Mouse (Mus musculus) liver, embryonic 14.5 days (tissue): ENCODE measurements around the gene Ssx2ip. TPM values are rescaled to one million over a fixed set of nuclear protein-coding genes. Genes with fewer than 3 reads are reported as not detected.

Experiments used
- ATAC-seq: fragments of 200-750 bp; cut with Nextera tagmentation; 2 replicates; pipeline ENCODE4 v1.8.0; 2017; ENCODE audit warnings: moderate number of reproducible peaks, mild to moderate bottlenecking, moderate library complexity; ENCODE audit not compliant: insufficient read depth
- DNase-seq, 3 experiments: peaks; one replicate each; pipeline ENCODE4 v3.0.0-alpha.2; 2012 to 2013; ENCODE audit warnings: low read depth in 3 of 3, low spot score in 3 of 3
- H3K27ac ChIP-seq: fragments of 300-500 bp; sonication (generic); 2 replicates; pipeline ENCODE4 v1.5.1; 2014; ENCODE audit warnings: moderate library complexity, mild to moderate bottlenecking, control low read depth, inconsistent platforms
- H3K27me3 ChIP-seq: fragments of 300-500 bp; sonication (generic); 2 replicates; pipeline ENCODE4 v1.6.1; 2014; ENCODE audit warnings: mild to moderate bottlenecking, low read length, moderate library complexity; ENCODE audit not compliant: control insufficient read depth, insufficient read depth
- H3K36me3 ChIP-seq: fragments of 300-500 bp; sonication (generic); replicated peaks from 2 replicates; pipeline ENCODE4 v1.6.1; 2014; ENCODE audit warnings: low read depth; ENCODE audit not compliant: control insufficient read depth, insufficient read depth
- H3K4me1 ChIP-seq, 2 experiments: fragments of 200-500 bp in 1 of 2; fragments of 300-500 bp in 1 of 2; sonication (generic) in 1 of 2; replicated peaks; 2 replicates each; pipeline ENCODE4 v1.6.1; 2012 to 2014; ENCODE audit warnings: antibody characterized with exemption in 1 of 2, inconsistent platforms in 1 of 2, low read length in 1 of 2; ENCODE audit not compliant: control insufficient read depth in 2 of 2, insufficient read depth in 2 of 2
- H3K4me2 ChIP-seq: fragments of 300-500 bp; sonication (generic); 2 replicates; pipeline ENCODE4 v1.6.1; 2014; ENCODE audit warnings: low read depth, mild to moderate bottlenecking, control low read depth, moderate library complexity
- H3K4me3 ChIP-seq, 2 experiments: fragments of 200-500 bp in 1 of 2; fragments of 300-500 bp in 1 of 2; sonication (generic) in 1 of 2; 2 replicates each; pipeline ENCODE4 v1.5.1; 2012 to 2014; ENCODE audit warnings: low read depth in 2 of 2, low read length in 2 of 2, mild to moderate bottlenecking in 2 of 2, control low read depth in 1 of 2, inconsistent platforms in 1 of 2, moderate library complexity in 1 of 2; ENCODE audit not compliant: insufficient read depth in 1 of 2
- H3K9ac ChIP-seq: fragments of 300-500 bp; sonication (generic); replicated peaks from 2 replicates; pipeline ENCODE4 v1.6.1; 2014; ENCODE audit warnings: mild to moderate bottlenecking, control low read depth, moderate library complexity
- H3K9me3 ChIP-seq: fragments of 300-500 bp; sonication (generic); 2 replicates; pipeline ENCODE4 v1.6.1; 2016; ENCODE audit warnings: low read length, mixed read lengths; ENCODE audit not compliant: control insufficient read depth
- CTCF ChIP-seq: IDR thresholded peaks from 2 replicates; pipeline ENCODE4 v1.5.1; 2016; ENCODE audit warnings: antibody characterized with exemption, low read depth, control low read depth
- EP300 ChIP-seq: IDR thresholded peaks from 2 replicates; pipeline ENCODE4 v1.6.1; 2016; ENCODE audit warnings: antibody characterized with exemption, low read depth
- WGBS: fragments of 180-500 bp; shearing (Covaris S2); extraction: QIAGEN DNeasy Blood & Tissue Kit; methylation state at CpG from one replicate; pipeline ENCODE4 v1.1.7; 2014; ENCODE audit not compliant: insufficient replicate concordance; 5-methylcytosine and 5-hydroxymethylcytosine counted together
- polyA plus RNA-seq, 2 experiments: library from polyadenylated mRNA; depleted of rRNA in 1 of 2; stranded (reverse) in 1 of 2; unstranded in 1 of 2; fragments of >200 nt; fragmentation: Nextera tagmentation in 1 of 2; extraction: Ambion mirVana in 1 of 2; gene quantifications; 2 replicates each; pipeline versions ENCODE4 v1.2.1 to v1.2.3; 2012 to 2014

The Ssx2ip gene
- polyA plus RNA-seq, 2 experiments, result 34.9 to 96.2 TPM

DNA sequence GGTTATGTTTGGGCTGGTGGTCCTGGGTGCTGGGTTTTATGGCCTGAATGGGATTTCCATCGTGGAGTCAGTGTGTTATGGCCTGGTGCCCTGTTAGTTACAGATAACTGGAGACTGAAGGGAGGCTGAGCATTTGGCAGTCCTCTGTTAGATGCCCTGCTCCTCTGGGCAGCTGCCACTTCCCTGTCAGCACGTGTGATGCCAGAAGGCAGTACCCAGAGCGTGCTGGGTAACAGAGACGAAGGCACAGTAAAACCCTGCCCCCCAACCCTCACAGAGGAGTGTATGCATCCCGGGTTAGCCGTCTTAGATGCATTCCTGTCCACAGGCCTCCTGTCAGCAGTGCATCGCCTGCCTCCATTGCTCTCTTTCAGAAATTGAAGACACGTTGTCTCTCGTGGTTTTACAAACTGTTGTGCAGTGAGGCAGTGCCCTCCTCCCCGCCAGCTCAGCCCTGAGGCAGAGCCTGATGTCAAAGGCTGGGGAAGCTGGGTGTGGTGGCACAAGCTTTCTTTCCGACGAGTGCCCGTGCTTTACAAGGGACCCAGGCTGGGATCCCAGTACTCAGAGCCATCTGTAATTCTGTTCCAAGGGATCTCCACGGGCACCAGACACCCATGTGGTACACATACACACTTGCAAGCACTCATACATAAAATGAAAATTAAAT lies 29.4 kb downstream of the Ssx2ip start:
- Histone ChIP-seq H3K27me3 (no peaks in the 10 kb centered on the region), H3K9me3 (no peaks in the 10 kb centered on the region), H3K27ac (no peak overlapping the region), H3K9ac (no peak overlapping the region), H3K4me3 (no peak overlapping the region), H3K4me1 (0 out of 4 replicates have a peak, but pooled peaks cover 0 to 4% of the 10 kb centered on the region in 2 experiments), H3K4me2 (no peak overlapping the region), H3K36me3 (peaks cover 97% of the 10 kb centered on the region)
- TF ChIP-seq EP300 (no peak), CTCF (no peak)
- WGBS, result 84% methylated on average over 14 of the region's 14 CpGs
- DNase-seq (no peak), ATAC-seq (no peak)

DNA sequence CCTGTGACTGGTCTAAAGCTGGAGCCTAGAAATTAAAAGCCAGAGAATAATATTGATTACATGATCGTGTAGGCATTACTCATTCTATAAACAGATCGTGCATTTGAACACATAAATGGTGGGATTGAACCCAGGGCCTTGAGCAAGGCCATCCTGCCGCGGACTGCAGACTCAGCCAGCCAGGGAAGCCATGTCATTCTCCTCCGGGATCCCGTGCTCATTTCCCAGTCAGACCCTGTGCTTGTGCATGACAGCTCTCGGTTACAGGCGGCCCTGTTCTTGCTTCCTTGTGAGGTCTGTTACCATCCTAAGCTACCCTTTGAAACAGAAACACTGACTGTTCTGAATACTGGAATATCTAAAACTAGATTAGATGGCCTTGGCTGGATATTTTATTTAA lies 30.2 kb downstream of the Ssx2ip start:
- whole genome bisulfite sequencing, result 88% methylated on average over 8 of the region's 8 CpGs
- ATAC-seq, result no peak
- no peaks in the 10 kb centered on the region for H3K9me3 ChIP-seq
- TF ChIP-seq EP300, result no peak
- TF ChIP-seq CTCF, result no peak
- no peak for DNase-seq
- peaks cover 95% of the 10 kb centered on the region for H3K36me3 ChIP-seq
- H3K4me1 ChIP-seq, result 0 out of 4 replicates have a peak, but pooled peaks cover 0 to 4% of the 10 kb centered on the region in 2 experiments
- H3K4me3 ChIP-seq, result no peak overlapping the region
- no peak overlapping the region for H3K27ac ChIP-seq
- H3K4me2 ChIP-seq, result no peak overlapping the region
- no peaks in the 10 kb centered on the region for H3K27me3 ChIP-seq
- H3K9ac ChIP-seq, result no peak overlapping the region

DNA sequence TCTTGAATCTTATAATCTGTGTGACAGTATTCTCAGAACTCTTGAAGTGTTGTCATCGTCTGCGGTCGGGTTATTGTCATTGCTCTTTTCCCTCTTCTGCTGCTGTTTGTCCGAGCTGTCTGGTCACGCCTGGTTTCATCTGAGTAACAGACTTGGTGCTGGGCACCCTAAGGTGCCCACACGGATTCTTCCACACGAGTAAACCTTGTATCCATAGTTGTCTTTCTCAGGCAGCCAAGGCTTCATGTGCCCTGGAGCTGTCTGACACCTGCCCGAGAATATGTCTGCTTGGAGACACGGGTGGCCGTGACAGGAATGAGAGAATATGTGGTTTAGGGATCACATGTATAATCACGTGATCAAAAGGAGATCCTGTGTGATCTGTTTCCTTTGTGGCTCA lies 31.1 kb downstream of the Ssx2ip start:
- 89% methylated on average over 11 of the region's 11 CpGs for WGBS
- Histone ChIP-seq H3K4me3 (no peak overlapping the region), H3K27ac (no peak overlapping the region), H3K36me3 (peaks cover 95% of the 10 kb centered on the region), H3K4me2 (no peak overlapping the region), H3K27me3 (no peaks in the 10 kb centered on the region), H3K9ac (no peak overlapping the region), H3K4me1 (0 out of 4 replicates have a peak, but pooled peaks cover 0 to 4% of the 10 kb centered on the region in 2 experiments), H3K9me3 (no peaks in the 10 kb centered on the region)
- no peak for TF ChIP-seq EP300
- TF ChIP-seq CTCF, result no peak
- ATAC-seq (no peak), DNase-seq (no peak)

DNA sequence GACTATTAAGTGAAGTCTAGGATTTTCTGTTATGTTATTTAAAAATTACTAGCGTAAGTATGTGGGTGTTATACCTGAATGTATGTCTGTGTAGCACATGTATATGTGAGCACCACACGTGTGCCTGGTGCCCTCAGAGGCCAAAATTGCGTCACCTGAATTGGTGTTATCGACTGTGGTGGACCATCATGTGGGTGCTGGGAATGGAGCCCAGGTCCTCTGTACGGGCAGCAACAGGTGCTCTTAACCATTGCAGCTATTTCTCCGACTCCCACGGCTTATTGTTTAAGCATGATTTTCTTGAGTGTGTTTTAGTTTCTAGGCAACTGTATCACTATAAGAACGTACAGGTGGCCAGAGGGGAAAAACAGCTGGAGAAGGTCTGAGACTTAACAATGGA lies 31.7 kb downstream of the Ssx2ip start:
- Histone ChIP-seq H3K27me3 (no peaks in the 10 kb centered on the region), H3K36me3 (peaks cover 92% of the 10 kb centered on the region), H3K4me2 (no peak overlapping the region), H3K4me1 (0 out of 4 replicates have a peak, but pooled peaks cover 0 to 4% of the 10 kb centered on the region in 2 experiments), H3K4me3 (no peak overlapping the region), H3K9ac (no peak overlapping the region), H3K27ac (no peak overlapping the region), H3K9me3 (no peaks in the 10 kb centered on the region)
- 93% methylated on average over 8 of the region's 8 CpGs for WGBS
- no peak for ATAC-seq
- no peak for TF ChIP-seq EP300
- no peak for TF ChIP-seq CTCF
- DNase-seq, result no peak

DNA sequence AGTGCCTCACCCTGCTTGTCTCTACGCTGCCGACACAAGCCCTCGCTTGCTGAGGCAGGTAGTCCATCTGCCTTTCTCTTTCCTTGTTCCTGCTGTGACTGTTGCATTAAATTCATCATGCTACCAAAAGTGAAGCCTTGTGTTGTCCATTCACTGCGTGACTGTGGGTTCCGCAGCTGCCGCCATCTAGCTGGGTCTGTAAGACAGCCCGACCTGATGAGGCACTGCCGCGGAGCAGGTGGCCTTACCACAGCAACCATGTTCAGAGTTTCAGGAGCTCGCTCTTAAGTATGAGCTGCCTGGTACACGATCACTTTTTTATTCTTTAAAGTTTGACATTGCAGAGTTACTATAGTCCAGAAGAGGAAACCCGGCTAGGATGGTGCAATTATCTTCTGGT lies 35.6 kb downstream of the Ssx2ip start:
- H3K9ac ChIP-seq, result no peak overlapping the region
- no peaks in the 10 kb centered on the region for H3K27me3 ChIP-seq
- H3K4me1 ChIP-seq, result no peaks in the 10 kb centered on the region
- peaks cover 84% of the 10 kb centered on the region for H3K36me3 ChIP-seq
- whole genome bisulfite sequencing, result 93% methylated on average over 12 of the region's 12 CpGs
- TF ChIP-seq CTCF (no peak), EP300 (no peak)
- DNase-seq, result no peak
- H3K4me3 ChIP-seq, result no peak overlapping the region
- no peak overlapping the region for H3K27ac ChIP-seq
- no peaks in the 10 kb centered on the region for H3K9me3 ChIP-seq
- no peak for ATAC-seq
- H3K4me2 ChIP-seq, result no peak overlapping the region
